Mouse (Mus musculus): Measurements from ENCODE around the gene Edaradd. TPM values are rescaled to one million over a fixed set of nuclear protein-coding genes. Genes with fewer than 3 reads are reported as not detected.
A peak's percentile ranks its signal among the peaks of the same experiment; 100 is the strongest.

Edaradd gene
- polyA plus RNA-seq, 1 experiment from 2014 or later, result 0.06 TPM

- WGBS (ENCODE audit: insufficient replicate concordance), result under 1% methylated on average over 59 of the region's 59 CpGs
These were observed 59.1 kb downstream of the Edaradd start for GRCm38 (mm10) chr13:12460881-12461729.

DNA sequence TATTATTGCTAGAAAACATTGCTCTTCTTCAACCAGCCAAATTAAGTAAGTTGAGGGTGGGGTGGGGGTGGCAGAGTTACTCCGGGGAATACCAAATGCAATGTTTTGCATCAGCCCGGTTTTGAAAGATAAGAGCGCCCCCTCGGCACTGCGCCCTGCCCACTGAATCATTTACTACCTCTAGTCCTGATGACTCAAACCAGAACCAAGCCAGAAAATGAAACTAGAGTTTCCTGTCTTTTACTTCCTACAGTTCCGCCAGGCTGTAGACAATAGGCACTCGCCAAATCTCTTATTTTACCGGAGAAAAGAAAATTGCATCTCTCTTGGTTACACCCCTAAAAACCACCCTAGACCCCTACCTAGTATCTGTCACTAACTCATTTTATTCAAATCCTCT, 59.8 kb downstream of the Edaradd start:
- peak; percentile 46 for DNase-seq
- no peaks in the 10 kb centered on the region for H3K9me3 ChIP-seq (replicated peaks)
- peaks cover 32% of the 10 kb centered on the region for H3K4me1 ChIP-seq (replicated peaks)
- peak; percentile 15 for ATAC-seq (ENCODE audit: low read depth)
- H3K27me3 ChIP-seq, result no peaks in the 10 kb centered on the region
- under 1% methylated on average over 8 of the region's 8 CpGs for WGBS (ENCODE audit: insufficient replicate concordance)
- H3K4me2 ChIP-seq, result peak overlapping the region; percentile 84
- H3K27ac ChIP-seq, result peak overlapping the region; percentile 81
- peak overlapping the region; percentile 88 for H3K9ac ChIP-seq
- peak overlapping the region; percentile 87 for H3K4me3 ChIP-seq (replicated peaks)
- H3K36me3 ChIP-seq, result peaks cover 16% of the 10 kb centered on the region

More at GRCm38 (mm10) chr13:12460881-12461729, 59.1 kb downstream of the Edaradd start:
- peaks cover 32% of the 10 kb centered on the region for H3K4me1 ChIP-seq (replicated peaks)
- no peaks in the 10 kb centered on the region for H3K9me3 ChIP-seq (replicated peaks)
- peak overlapping the region; percentile 84 for H3K4me2 ChIP-seq
- DNase-seq, result peak; percentile 89
- peak overlapping the region; percentile 87 for H3K4me3 ChIP-seq (replicated peaks)
- H3K27me3 ChIP-seq, result no peaks in the 10 kb centered on the region
- peaks cover 10% of the 10 kb centered on the region; the same call in 1 of the 2 replicates for H3K36me3 ChIP-seq
- H3K9ac ChIP-seq, result peak overlapping the region; percentile 88
- ATAC-seq (ENCODE audit: low read depth), result peak; percentile 95
- peak overlapping the region; percentile 81 for H3K27ac ChIP-seq

- H3K4me3 ChIP-seq (replicated peaks), result no peak overlapping the region
- no peak overlapping the region for H3K4me2 ChIP-seq
- 81% methylated on average over 7 of the region's 7 CpGs for WGBS (ENCODE audit: insufficient replicate concordance)
- H3K27ac ChIP-seq, result no peak overlapping the region
- ATAC-seq (ENCODE audit: low read depth) (no peak), DNase-seq (no peak)
- H3K36me3 ChIP-seq, result peaks cover 43% of the 10 kb centered on the region
- H3K4me1 ChIP-seq (replicated peaks), result peaks cover 28% of the 10 kb centered on the region
- no peaks in the 10 kb centered on the region for H3K9me3 ChIP-seq (replicated peaks)
- no peaks in the 10 kb centered on the region for H3K27me3 ChIP-seq
- no peak overlapping the region for H3K9ac ChIP-seq
These were observed 63.5 kb downstream of the Edaradd start for GRCm38 (mm10) chr13:12456711-12457110.

DNA sequence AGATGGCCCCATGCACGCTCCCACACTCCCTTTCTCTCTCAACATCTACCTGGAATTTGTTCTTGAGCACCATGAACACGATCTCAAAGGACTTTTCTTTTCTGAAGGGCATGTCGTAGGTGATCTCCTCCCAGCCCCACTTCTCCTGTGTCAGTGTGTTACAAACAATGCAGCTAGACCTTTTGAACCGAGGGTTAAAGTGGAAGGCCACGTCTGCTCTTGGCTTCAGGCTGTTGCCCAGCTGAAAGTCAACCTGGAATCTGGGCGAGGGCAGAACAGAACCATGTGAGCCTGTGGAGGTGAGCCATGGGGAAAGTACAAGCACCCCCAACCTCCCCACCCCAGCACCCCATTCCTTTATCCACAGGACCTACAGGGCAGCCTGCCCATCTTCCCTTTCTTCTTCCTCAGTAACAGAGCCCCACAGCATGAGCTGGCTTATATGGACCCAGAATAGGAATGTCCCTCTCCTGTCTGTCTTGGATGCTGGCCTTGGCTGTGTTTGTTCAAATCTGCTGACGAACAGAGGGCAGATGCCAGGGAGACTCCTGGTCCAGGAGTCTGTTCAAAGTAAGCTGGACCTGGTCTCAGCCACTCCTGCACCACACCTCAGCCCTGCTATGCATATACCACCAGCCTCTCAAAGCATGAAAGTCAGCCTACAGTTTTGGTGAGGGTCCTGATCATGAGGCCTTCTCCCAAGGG, 65.4 kb downstream of the Edaradd start:
- no peak overlapping the region for H3K27ac ChIP-seq
- H3K27me3 ChIP-seq, result no peaks in the 10 kb centered on the region
- 72% methylated on average over 7 of the region's 7 CpGs for WGBS (ENCODE audit: insufficient replicate concordance)
- H3K9ac ChIP-seq, result no peak overlapping the region
- H3K4me1 ChIP-seq (replicated peaks), result peaks cover 17% of the 10 kb centered on the region
- ATAC-seq (ENCODE audit: low read depth) (no peak), DNase-seq (no peak)
- no peak overlapping the region for H3K4me2 ChIP-seq
- H3K36me3 ChIP-seq, result peaks cover 51% of the 10 kb centered on the region
- H3K9me3 ChIP-seq (replicated peaks), result no peaks in the 10 kb centered on the region
- no peak overlapping the region for H3K4me3 ChIP-seq (replicated peaks)

DNA sequence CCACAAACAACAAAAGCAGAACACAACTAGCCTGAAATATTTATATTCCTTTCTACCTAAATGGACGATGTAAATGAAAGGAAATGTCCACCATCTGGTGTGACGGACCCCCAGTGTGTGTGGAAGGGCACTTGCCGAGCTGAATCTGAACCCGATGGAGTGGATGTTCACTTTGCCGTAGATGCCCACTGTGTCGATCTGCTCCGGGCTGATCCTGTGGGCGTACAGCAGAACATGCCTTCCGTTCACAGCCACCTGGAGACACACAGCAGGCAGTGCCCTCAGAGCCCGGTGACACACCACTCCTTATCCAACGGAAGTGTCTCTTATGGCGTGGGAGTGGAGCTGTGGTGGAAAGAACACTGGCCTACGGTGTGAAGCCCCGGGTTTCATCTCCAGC, 67.1 kb downstream of the Edaradd start:
- no peaks in the 10 kb centered on the region for H3K27me3 ChIP-seq
- H3K4me1 ChIP-seq (replicated peaks), result peaks cover 12% of the 10 kb centered on the region
- H3K9me3 ChIP-seq (replicated peaks), result no peaks in the 10 kb centered on the region
- H3K4me3 ChIP-seq (replicated peaks), result no peak overlapping the region
- no peak overlapping the region for H3K4me2 ChIP-seq
- peaks cover 51% of the 10 kb centered on the region for H3K36me3 ChIP-seq
- H3K27ac ChIP-seq, result no peak overlapping the region
- DNase-seq, result no peak
- no peak for ATAC-seq (ENCODE audit: low read depth)
- H3K9ac ChIP-seq, result no peak overlapping the region
- 83% methylated on average over 14 of the region's 14 CpGs for WGBS (ENCODE audit: insufficient replicate concordance)

DNA sequence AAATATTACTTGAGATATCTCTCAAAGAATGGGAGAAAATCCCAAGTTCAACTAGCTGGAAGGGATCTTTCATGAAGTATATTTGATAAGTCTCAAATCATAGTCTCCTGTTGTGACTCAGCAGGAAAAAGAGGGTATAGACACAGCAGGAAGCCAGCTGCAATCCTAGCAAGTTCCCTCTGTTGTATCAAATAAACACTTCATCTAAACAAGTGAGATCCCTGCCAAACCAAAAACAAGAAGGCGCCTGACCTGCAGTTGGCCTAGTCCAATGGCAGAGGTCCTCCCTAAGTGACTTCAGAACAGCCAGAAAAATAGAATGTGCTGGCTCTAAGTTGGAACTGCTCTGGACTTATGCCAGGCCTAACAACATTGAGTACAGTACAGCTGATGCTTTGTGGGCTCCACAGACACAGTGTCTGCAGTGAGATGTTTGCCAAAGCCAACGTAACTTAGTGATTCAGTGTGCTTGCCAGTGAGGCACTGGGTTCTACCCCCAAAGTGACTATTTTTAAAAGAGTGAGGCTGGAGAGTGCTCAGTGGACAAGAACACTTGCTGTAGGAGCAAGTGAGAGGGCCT, 78.1 kb downstream of the Edaradd start:
- no peak for DNase-seq
- peaks cover 62% of the 10 kb centered on the region for H3K36me3 ChIP-seq
- H3K4me3 ChIP-seq (replicated peaks), result no peak overlapping the region
- H3K27me3 ChIP-seq, result no peaks in the 10 kb centered on the region
- ATAC-seq (ENCODE audit: low read depth), result no peak
- H3K9ac ChIP-seq, result no peak overlapping the region
- no peaks in the 10 kb centered on the region for H3K9me3 ChIP-seq (replicated peaks)
- no peaks in the 10 kb centered on the region for H3K4me1 ChIP-seq (replicated peaks)
- 71% methylated on average over 2 of the region's 2 CpGs for WGBS (ENCODE audit: insufficient replicate concordance)
- H3K4me2 ChIP-seq, result no peak overlapping the region
- no peak overlapping the region for H3K27ac ChIP-seq

- H3K4me3 ChIP-seq (replicated peaks), result no peak overlapping the region
- no peak for ATAC-seq (ENCODE audit: low read depth)
- no peak for DNase-seq
- H3K9ac ChIP-seq, result no peak overlapping the region
- H3K4me2 ChIP-seq, result no peak overlapping the region
- 78% methylated on average over 6 of the region's 6 CpGs for WGBS (ENCODE audit: insufficient replicate concordance)
- no peaks in the 10 kb centered on the region for H3K9me3 ChIP-seq (replicated peaks)
- no peaks in the 10 kb centered on the region for H3K27me3 ChIP-seq
- no peak overlapping the region for H3K27ac ChIP-seq
- H3K36me3 ChIP-seq, result peaks cover 60% of the 10 kb centered on the region
- H3K4me1 ChIP-seq (replicated peaks), result no peaks in the 10 kb centered on the region
These were observed 79.4 kb downstream of the Edaradd start for GRCm38 (mm10) chr13:12440813-12441212.

DNA sequence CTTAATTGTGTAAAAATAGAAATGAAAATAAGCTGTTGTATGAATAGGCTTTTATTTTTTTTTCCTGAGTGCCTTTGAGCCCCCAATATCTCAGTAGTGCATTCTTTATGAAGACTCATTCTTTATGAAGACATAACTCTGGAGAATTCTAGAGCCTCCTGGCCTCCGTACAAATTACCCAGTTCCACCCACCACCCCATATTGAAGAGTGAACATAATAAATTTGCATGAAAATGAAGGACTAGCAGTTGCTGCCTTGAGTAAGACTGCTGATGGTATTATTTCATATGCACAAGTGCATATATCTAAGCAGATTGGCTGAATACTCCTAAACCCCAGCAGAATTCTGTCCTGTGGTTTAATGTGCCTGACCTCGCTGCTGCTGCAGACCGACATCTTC, 80.7 kb downstream of the Edaradd start:
- Histone ChIP-seq H3K9ac (no peak overlapping the region), H3K27me3 (no peaks in the 10 kb centered on the region), H3K27ac (no peak overlapping the region), H3K36me3 (peaks cover 72% of the 10 kb centered on the region), H3K4me3 (replicated peaks) (no peak overlapping the region), H3K4me1 (replicated peaks) (no peaks in the 10 kb centered on the region), H3K9me3 (replicated peaks) (no peaks in the 10 kb centered on the region), H3K4me2 (no peak overlapping the region)
- ATAC-seq (ENCODE audit: low read depth), result no peak
- WGBS (ENCODE audit: insufficient replicate concordance), result 84% methylated on average over 3 of the region's 3 CpGs
- DNase-seq, result no peak

GRCm38 (mm10) chr13:12433843-12434242, 86.4 kb downstream of the Edaradd start:
- DNase-seq (no peak), ATAC-seq (ENCODE audit: low read depth) (no peak)
- WGBS (ENCODE audit: insufficient replicate concordance), result 62% methylated on average over 5 of the region's 5 CpGs
- H3K27ac ChIP-seq, result no peak overlapping the region
- no peaks in the 10 kb centered on the region for H3K9me3 ChIP-seq (replicated peaks)
- H3K27me3 ChIP-seq, result no peaks in the 10 kb centered on the region
- H3K4me2 ChIP-seq, result no peak overlapping the region
- no peak overlapping the region for H3K4me3 ChIP-seq (replicated peaks)
- no peak overlapping the region for H3K9ac ChIP-seq
- H3K4me1 ChIP-seq (replicated peaks), result no peaks in the 10 kb centered on the region
- peaks cover 92% of the 10 kb centered on the region for H3K36me3 ChIP-seq

DNA sequence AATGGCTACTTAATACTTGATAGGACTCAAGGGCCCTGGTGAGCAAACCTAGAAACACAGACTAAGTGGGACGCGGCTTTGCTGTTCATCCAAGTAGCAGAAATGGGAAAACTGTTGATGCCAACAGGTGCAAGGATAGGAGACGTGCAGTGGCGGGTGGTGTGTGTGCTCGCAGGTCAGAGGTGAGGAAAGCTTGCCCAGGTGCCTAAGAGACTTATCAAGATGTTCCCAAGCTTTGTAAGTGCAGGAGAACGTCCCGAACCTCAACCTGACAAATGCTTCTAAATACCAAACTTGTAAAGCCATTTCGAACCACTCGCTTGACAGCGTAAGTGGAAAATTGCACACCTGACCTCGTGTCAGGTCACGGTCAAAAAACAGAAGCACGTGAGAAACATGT, 91.7 kb downstream of the Edaradd start:
- H3K9ac ChIP-seq, result no peak overlapping the region
- H3K9me3 ChIP-seq (replicated peaks), result no peaks in the 10 kb centered on the region
- no peak overlapping the region for H3K4me2 ChIP-seq
- no peak for ATAC-seq (ENCODE audit: low read depth)
- H3K4me3 ChIP-seq (replicated peaks), result no peak overlapping the region
- H3K4me1 ChIP-seq (replicated peaks), result no peaks in the 10 kb centered on the region
- peaks cover 94% of the 10 kb centered on the region for H3K36me3 ChIP-seq
- H3K27me3 ChIP-seq, result no peaks in the 10 kb centered on the region
- 89% methylated on average over 13 of the region's 13 CpGs for WGBS (ENCODE audit: insufficient replicate concordance)
- H3K27ac ChIP-seq, result no peak overlapping the region
- no peak for DNase-seq
